Mouse (Mus musculus) G1E (cell line): ENCODE measurements around the gene Zfp202. TPM values are rescaled to one million over a fixed set of nuclear protein-coding genes. Genes with fewer than 3 reads are reported as not detected.

ENCODE experiments used
- ATAC-seq: 2 replicates; pipeline ENCODE4 v1.8.0; 2016; ENCODE audit warnings: mild to moderate bottlenecking; ENCODE audit not compliant: insufficient number of reproducible peaks, poor library complexity, low FRiP score, severe bottlenecking; ENCODE audit errors: extremely low read depth
- DNase-seq: peaks from one replicate; pipeline ENCODE4 v3.0.0; 2012; ENCODE audit warnings: low spot score
- H3K27me3 ChIP-seq: 2 replicates; pipeline ENCODE4 v1.6.1; 2012; ENCODE audit warnings: mild to moderate bottlenecking, low read length, inconsistent platforms; ENCODE audit not compliant: insufficient read depth
- H3K36me3 ChIP-seq: replicated peaks from 2 replicates; pipeline ENCODE3; 2012; ENCODE audit warnings: mild to moderate bottlenecking, inconsistent platforms
- H3K4me1 ChIP-seq: 2 replicates; pipeline ENCODE4 v1.6.1; 2012; ENCODE audit warnings: low read depth, low read length, inconsistent platforms, mixed read lengths; ENCODE audit not compliant: insufficient read depth
- H3K4me3 ChIP-seq: 2 replicates; pipeline ENCODE4 v1.5.1; 2012; ENCODE audit warnings: low read depth, mild to moderate bottlenecking, inconsistent platforms, low read length, moderate library complexity, mixed read lengths
- H3K9me3 ChIP-seq: replicated peaks from 2 replicates; pipeline ENCODE4 v1.6.1; 2012; ENCODE audit warnings: inconsistent platforms
- CTCF ChIP-seq: IDR thresholded peaks from 2 replicates; pipeline ENCODE4 v1.5.1; 2012; ENCODE audit warnings: low read depth, low read length, inconsistent platforms, mixed read lengths
- GATA1 ChIP-seq: IDR thresholded peaks from 2 replicates; pipeline ENCODE4 v1.6.1; 2012; ENCODE audit warnings: borderline replicate concordance, low read length, inconsistent platforms, mixed read lengths
- GATA2 ChIP-seq: IDR thresholded peaks from 2 replicates; pipeline ENCODE4 v1.6.1; 2012; ENCODE audit warnings: low read depth, low read length, inconsistent platforms, borderline replicate concordance
- POLR2AphosphoS5 ChIP-seq: IDR thresholded peaks from 2 replicates; pipeline ENCODE4 v1.6.1; 2012; ENCODE audit warnings: low read depth, low read length, inconsistent platforms; ENCODE audit not compliant: insufficient replicate concordance
- TAL1 ChIP-seq: conservative IDR thresholded peaks from 2 replicates; pipeline ENCODE4 v1.6.1; 2012; ENCODE audit warnings: low read depth, low read length, inconsistent platforms, mixed read lengths
- polyA plus RNA-seq: library from polyadenylated mRNA; stranded (reverse); fragments of >175 nt; gene quantifications from 2 replicates; pipeline ENCODE4 v1.2.3, GENCODE M21; 2012
- total RNA-seq, 2 experiments: library from RNA; stranded (forward) in 1 of 2; stranded (reverse) in 1 of 2; fragments of 200-1000 nt in 1 of 2; fragments of >200 nt in 1 of 2; fragmentation: Nextera tagmentation in 1 of 2; gene quantifications; 2 replicates each; pipeline ENCODE4 v1.2.3; 2014 to 2017

The Zfp202 gene
- total and polyA plus RNA-seq, 3 experiments = 0.67 to 1.9 (median 1.7) TPM

DNA sequence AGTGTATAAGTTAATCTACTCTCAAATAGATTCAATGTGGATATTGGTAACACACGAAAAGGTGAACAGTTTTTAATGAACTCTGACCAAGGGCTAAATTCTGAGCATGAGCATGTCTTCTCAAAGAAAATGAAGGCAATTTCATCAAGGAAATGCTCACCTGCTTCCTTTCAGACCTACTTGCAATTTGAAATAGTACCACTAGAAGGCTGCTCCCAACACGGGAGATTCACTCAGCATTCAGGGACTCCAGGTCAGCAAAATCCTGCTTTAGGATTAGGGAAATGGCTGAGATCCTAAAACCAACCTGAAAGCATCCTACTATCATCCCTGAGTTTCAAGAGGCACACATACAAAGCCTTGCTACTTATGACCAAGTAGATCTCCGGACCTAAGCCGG is 32.2 kb downstream of the Zfp202 start:
- ATAC-seq = no peak
- 0 out of 2 replicates have a peak, but pooled peaks cover 3% of the 10 kb centered on the region for H3K9me3 ChIP-seq
- no peaks in the 10 kb centered on the region for H3K36me3 ChIP-seq
- DNase-seq = no peak
- TF ChIP-seq GATA2 = no peak
- no peak for TF ChIP-seq CTCF
- TF ChIP-seq GATA1 = no peak
- TF ChIP-seq POLR2AphosphoS5 = no peak
- TF ChIP-seq TAL1 = no peak
- H3K4me3 ChIP-seq = no peak overlapping the region
- no peaks in the 10 kb centered on the region for H3K27me3 ChIP-seq
- H3K4me1 ChIP-seq = no peaks in the 10 kb centered on the region

DNA sequence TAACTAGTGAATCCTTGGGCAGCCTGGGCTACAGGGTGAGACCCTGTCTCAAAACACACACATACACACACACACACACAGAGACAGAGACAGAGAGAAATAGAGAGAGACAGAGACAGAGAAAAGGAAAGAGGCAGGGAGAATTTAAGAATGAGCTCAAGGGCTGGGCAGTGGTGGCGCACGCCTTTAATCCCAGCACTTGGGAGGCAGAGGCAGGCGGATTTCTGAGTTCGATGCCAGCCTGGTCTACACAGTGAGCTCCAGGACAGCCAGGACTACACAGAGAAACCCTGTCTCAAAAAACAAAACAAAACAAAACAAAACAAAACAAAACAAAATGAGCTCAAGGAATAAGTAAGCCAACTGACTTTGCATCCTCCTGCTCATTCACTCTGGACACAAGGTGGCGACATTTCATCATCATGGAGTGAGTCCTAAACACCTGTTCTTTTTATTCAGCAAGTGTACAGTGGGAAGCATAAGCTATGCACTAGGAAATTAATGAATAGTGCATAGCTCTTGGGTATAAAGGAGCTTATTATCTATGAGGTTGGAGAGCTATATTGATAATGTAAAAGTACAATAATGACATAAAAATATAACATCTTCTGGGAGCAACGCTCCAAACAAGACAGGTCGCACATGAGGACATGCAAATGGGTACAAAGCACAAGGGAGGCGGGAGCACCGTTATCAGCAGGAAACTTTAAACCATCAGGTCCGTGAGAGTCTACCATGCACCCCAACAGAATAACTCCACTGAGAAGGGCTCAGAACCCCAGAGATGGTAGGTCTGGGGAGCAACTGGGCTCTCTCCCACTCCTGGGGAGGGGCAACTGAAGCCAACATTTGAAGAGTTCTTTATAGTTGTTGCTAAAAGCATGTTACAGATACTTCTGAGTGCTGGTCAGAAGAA is 36.0 kb downstream of the Zfp202 start:
- Histone ChIP-seq H3K27me3 (no peaks in the 10 kb centered on the region), H3K4me3 (no peak overlapping the region), H3K9me3 (0 out of 2 replicates have a peak, but pooled peaks cover 3% of the 10 kb centered on the region), H3K36me3 (no peaks in the 10 kb centered on the region), H3K4me1 (no peaks in the 10 kb centered on the region)
- no peak for TF ChIP-seq GATA2
- no peak for TF ChIP-seq TAL1
- TF ChIP-seq CTCF = no peak
- TF ChIP-seq POLR2AphosphoS5 = no peak
- TF ChIP-seq GATA1 = no peak
- DNase-seq (no peak), ATAC-seq (no peak; the same call in 1 of the 2 replicates)

DNA sequence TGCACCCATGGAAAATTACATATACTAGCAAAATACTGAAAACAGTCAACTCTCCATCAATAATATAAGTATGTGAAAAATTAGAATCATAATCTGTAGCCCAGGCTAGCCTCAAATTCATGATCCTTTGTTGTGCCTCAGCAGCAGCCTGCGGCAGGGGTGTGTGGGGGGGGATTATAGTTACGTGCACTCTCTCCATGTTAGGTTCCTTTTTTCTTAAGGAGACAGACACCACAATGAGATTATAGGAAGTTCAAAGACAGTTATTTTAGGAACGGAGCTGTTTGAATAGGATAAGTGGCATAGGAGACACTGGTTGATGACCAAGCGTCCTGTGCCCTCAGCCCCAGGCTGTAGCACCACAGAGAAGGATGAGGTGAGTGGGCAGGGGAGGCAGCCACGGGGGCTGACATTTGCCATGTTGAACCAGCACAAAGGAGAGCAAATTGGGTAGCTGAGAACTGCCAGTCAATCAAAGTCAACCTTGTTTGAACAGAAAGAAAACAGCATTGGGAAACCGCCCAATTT is 36.8 kb downstream of the Zfp202 start:
- Histone ChIP-seq H3K4me1 (no peaks in the 10 kb centered on the region), H3K9me3 (0 out of 2 replicates have a peak, but pooled peaks cover 3% of the 10 kb centered on the region), H3K36me3 (no peaks in the 10 kb centered on the region), H3K27me3 (no peaks in the 10 kb centered on the region), H3K4me3 (no peak overlapping the region)
- ATAC-seq (no peak), DNase-seq (no peak)
- TF ChIP-seq GATA1 (no peak), TAL1 (no peak), POLR2AphosphoS5 (no peak), CTCF (no peak)

DNA sequence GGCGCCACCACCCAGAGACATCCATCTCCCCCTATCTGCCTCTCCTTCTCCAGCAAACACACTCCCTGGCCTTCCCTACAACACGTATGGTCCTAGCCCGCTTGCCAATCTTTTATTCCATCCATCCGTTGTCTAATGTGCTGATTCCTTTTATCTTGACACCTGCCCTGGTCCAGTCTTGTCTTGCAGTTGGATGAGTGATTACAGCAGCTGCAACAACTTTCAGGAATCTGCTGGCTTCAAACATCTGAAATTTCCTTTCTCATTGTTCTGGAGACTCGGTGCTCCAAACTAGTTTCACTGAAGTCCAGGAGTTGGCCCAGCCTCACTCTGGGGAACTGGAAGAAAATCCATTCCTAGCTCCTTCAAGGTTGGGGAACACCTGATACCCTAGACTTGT is 37.4 kb downstream of the Zfp202 start:
- 0 out of 2 replicates have a peak, but pooled peaks cover 3% of the 10 kb centered on the region for H3K9me3 ChIP-seq
- no peaks in the 10 kb centered on the region for H3K36me3 ChIP-seq
- no peaks in the 10 kb centered on the region for H3K27me3 ChIP-seq
- H3K4me1 ChIP-seq = no peaks in the 10 kb centered on the region
- DNase-seq (no peak), ATAC-seq (no peak)
- no peak for TF ChIP-seq CTCF
- TF ChIP-seq TAL1 = no peak
- no peak for TF ChIP-seq GATA1
- no peak for TF ChIP-seq GATA2
- TF ChIP-seq POLR2AphosphoS5 = no peak
- H3K4me3 ChIP-seq = no peak overlapping the region

DNA sequence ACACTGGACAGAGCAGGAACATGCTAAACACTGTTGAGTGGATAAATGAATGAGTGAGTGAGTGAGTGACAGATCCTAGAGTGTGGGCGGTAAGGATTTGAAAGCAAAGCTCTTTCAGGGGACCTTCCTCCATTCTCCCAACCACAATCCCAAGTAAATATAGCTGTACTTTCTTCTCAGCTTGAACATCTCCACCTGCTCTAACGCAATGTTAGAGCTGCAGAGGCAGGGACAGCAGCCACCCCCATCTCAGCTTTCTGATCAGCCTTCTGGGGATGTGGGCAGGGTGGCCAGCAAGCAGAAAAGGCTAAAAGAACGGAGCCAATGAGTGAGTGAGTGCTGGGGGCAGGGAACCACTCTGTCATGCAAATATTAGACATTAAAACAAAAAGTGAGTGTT is 38.9 kb downstream of the Zfp202 start:
- no peak for DNase-seq

GRCm38 (mm10) chr9:40234233-40235072 is 42.3 kb downstream of the Zfp202 start:
- Histone ChIP-seq H3K4me3 (no peak overlapping the region), H3K36me3 (no peaks in the 10 kb centered on the region), H3K4me1 (no peaks in the 10 kb centered on the region), H3K9me3 (no peaks in the 10 kb centered on the region), H3K27me3 (no peaks in the 10 kb centered on the region)
- no peak for ATAC-seq
- DNase-seq = no peak
- TF ChIP-seq CTCF (no peak), TAL1 (no peak), GATA2 (no peak), GATA1 (no peak), POLR2AphosphoS5 (no peak)

More for the DNA sequence above, 38.9 kb downstream of the Zfp202 start:
- Histone ChIP-seq H3K4me3 (no peak overlapping the region), H3K27me3 (no peaks in the 10 kb centered on the region), H3K36me3 (no peaks in the 10 kb centered on the region), H3K9me3 (0 out of 2 replicates have a peak, but pooled peaks cover 2% of the 10 kb centered on the region), H3K4me1 (no peaks in the 10 kb centered on the region)
- TF ChIP-seq CTCF = no peak
- TF ChIP-seq GATA2 = no peak
- no peak for TF ChIP-seq GATA1
- no peak for TF ChIP-seq POLR2AphosphoS5
- no peak for TF ChIP-seq TAL1
- no peak for ATAC-seq
